Mouse (Mus musculus) mouse embryonic stem cell (cell line): Measurements from ENCODE around the gene Catsper1.
"Not testable (repeated sequence)": the region's sequence is repeated elsewhere in the genome, so short reads cannot be mapped to it uniquely, and the experiment has no call there.

Experiments used
- in situ Hi-C, 2 experiments: fragments of 300-500 bp; cut with MboI; formaldehyde crosslinking; loops; 1 replicate in 1 of 2; 3 replicates in 1 of 2; pipeline ENCODE4 v1.14.3; 2019 to 2020; ENCODE audit warnings: low sequenced_read_pairs in 2 of 2, low pct_unique_long_range_greater_than_20kb in 1 of 2, mixed read lengths in 1 of 2; ENCODE audit not compliant: unreplicated experiment in 1 of 2

The Catsper1 gene

DNA sequence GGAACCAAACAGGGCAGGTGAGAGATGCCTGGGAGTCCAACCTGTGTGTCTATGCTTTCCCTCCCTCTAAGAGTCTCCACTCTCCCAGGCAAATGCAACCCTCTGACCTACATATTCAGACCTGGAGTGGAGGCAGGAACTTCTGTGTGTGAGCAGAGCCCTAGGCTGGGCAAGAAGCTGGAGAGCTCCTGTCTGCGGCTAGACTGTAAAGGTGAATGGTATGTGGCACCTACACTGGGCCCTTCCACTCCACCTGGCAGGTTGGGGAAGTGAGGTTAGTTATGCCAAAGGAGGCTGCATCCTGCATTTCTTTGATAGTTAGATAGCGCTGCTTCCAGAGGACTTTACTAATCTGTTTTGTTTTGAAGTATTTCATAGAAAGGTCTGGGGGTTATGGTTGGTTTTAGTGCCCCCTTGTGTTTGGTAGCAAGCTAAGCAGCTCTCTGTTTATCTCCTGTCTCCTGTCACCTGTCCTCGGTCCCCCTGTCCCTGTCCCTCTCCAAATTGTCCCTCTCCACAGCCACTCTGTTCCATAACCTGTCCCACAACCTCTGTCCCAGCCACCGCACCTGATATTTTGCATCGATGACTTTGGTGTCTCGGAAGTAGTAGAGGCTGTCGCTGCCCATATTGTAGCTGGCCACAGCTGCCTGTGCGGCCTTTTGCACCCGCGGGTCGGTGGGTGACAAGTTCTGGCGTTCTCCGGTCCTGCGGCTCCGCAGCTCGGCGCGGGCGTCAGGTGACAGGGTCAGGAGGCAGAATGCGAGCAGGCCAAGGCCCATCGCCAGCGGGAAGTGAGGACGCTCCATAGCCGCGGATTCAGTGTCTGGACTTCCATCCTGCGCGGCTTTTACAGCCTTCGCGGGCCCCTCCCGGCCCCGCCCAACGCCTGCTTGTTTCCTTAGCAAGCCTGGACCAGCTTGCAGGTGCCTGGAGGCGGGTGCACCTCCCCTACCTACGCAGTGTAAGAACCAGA lies 13.3 kb downstream of the Catsper1 start:
- in situ Hi-C loops: no loop called here

DNA sequence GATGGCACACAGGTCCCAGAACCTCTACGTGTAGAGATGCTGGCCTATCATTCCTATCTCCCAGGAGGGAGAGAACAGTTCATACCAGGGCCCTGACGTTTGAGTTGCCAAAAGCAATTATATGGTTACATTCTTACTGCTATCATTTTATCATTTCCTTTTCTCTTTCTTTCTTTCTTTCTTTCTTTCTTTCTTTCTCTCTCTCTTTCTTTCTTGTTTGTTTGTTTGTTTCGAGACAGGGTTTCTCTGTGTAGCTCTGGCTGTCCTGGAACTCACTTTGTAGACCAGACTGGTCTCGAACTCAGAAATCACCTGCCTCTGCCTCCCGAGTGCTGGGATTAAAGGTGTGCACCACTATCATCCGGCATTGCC lies 13.9 kb downstream of the Catsper1 start, which contains the start of gene Cst6:
Cst6 (minus strand) TSS at position 73 of the 372 bp plus-strand sequence.
- in situ Hi-C loops: not testable (repeated sequence)

DNA sequence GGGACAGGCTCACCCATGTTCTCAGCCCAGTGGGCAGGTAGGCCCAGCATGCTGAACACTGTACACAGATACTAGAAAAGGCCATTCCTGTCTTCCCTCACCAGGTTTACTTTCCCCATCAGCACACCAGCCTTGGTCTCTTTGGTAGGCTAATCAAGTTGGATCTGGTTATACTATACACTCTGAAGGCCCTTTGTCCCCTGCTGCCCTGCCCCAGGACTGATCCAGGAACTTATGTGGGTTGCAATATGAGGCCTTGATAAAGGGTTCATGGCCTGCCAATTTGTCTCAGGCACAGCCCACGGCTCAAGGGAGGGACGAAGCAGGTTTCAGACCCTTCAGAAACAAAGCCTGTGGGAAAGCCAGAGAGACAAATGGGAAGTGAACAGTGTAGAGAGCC lies 18.1 kb downstream of the Catsper1 start:
- in situ Hi-C loops: no loop called here

DNA sequence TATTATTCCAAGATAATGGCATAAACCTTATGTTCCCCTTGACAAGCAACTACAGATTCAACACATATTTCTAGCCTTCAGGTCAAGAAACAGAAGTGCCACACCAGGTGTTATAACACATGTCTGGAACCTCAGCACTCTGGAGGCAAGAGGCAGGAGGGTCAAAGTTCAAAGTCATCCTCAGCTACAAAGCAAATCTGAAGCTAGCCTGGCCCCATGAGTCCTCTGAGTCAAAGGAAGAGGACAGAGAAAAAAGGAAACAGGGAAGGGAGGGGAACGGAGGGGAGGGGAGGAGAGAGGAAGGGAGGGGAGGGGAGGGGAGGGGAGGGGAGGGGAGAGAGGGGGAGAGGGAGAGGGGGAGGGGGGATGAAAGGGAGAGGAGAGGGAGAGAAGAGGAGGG lies 20.5 kb downstream of the Catsper1 start:
- in situ Hi-C loops: no loop called here

DNA sequence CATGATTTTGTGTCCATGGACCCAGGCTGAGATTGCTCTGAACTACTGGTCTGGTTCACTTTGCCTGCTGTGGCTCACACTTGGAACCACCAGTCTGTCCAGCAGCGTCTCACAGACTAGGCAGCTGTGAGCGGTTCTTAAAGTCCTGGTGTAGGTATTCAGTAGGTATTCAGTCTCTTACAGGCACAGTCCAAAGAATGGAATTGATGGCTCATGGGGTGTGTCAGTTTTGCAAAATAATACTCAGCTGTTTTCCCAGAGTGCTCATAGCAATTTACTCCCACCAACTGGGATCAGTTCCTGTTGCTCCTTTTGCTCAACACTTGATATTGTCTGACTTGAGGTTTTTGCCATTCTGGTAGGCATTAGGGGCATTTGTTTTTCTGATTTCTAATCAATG lies 26.6 kb downstream of the Catsper1 start:
- in situ Hi-C loops: no loop called here

DNA sequence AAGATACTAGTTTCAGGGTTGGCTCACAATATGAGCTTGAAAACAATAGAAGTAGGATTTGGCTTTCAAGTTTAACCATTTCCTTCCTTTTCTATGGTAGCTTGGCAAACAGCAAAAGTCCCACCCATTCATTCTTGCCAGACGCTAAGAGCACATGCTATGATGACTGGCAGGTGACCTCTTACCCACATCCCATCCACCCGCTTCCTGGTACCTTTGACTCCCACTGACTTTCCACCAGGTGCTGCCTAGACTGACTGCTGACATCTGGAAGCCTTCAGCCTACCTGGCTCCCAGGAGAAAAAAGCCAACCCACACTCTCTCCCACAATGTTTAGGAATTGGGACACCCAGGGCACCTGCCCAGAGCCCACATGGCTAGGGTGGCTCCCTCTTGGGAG lies 28.6 kb downstream of the Catsper1 start:
- in situ Hi-C loops: no loop called here

DNA sequence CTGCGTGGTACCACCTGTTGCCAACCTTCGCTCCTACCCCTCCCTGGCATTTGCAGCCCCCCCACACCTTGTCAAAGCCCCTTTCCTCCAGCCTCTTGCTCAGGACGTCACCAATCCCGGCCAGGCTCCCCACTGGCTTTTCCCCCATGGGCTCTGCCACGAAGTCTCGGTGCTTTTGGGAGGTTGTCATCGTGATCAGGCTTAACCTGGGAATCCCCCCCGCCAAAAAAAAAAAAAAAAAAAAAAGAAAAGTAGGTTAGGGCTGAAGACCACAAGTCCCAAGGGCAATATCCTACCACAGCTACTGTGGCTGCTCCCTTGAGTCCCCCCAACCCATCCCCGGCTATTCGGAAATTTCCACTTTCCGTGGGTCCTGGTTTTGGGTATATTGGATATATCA lies 30.2 kb downstream of the Catsper1 start:
- in situ Hi-C loops: no loop called here

DNA sequence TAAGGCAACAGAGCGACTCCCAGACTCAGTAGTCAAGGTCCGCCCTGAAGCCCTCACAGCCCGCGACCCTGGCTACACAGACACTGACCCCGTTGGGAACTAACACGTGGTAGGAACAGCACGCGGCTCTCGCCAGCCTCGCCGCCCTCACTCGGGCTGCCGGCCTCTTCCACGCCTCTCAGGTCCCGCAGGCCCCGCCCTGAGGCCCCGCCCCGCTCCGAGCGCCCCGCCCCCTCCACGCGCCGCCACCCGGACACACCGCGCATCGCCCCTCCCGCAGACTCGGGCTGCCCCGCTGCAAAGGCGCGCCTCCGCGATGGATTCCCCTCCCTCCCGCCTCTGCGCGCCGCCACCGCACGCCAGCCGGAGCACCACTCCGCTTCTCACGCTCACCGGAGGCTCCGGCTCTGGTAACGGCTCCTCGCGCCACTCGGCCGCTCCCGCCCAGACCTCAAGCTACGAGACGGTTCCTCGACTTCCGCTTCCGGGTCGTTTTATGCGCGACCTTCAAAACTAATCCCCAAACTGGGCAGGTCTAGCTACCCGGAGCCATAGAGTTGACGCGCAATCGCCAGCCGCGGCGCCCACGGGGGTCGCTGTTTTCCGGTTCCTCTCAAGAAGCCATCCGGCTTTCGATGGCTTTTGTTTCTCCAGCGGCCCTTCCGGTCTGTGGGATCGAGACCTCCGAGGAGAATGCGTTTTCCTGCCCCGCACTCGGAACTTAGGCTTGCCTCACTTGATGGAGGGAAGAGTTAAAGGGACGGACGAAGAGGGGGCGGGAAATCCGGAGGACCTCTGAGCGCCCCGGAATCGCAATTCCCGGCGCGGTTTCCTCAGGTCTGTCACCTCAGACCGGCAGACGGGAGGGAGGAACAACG lies 30.9 kb downstream of the Catsper1 start, which contains the start of gene Eif1ad:
Eif1ad (plus strand) TSS at position 567 of the 878 bp plus-strand sequence.
- in situ Hi-C loops: no loop called here

DNA sequence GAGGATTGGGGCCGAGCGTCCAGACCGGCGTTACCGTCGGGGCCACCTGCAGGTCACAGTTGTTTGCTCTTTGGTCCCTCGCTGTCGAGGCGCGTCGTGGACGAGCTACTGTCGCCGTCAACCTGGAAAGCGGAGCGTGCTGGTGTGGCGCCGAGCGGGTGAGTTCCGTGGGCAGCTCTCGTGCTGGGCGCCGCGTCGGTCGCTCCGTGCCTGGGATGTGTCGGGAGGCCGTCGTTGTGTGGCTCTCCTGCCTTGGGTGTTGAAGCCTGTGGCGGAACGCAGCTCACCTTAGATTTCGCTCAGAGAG lies 31.5 kb downstream of the Catsper1 start, which contains the start of gene Banf1:
Banf1 (minus strand) TSS at position 116 of the 307 bp plus-strand sequence.
- in situ Hi-C loops: no loop called here

DNA sequence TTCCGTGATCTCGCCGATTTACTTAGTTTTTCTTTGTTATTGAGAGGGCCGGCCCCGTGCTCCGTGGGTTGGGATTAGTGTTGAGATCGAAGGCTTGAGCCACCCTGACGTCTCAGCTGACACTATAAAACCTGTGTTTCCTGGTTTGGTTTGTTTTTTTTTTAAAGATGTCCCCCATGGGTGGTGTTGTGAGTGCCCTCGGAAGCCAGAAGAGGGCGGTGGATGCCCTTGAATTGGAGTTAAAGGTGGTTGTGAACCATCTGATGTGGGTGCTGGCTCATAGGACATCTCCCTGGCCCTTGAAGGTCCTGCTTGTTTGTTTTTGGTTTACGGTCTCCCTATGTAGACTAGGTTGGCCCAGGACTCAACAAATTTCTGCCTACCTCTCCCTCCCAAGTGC lies 31.9 kb downstream of the Catsper1 start:
- in situ Hi-C loops: no loop called here

DNA sequence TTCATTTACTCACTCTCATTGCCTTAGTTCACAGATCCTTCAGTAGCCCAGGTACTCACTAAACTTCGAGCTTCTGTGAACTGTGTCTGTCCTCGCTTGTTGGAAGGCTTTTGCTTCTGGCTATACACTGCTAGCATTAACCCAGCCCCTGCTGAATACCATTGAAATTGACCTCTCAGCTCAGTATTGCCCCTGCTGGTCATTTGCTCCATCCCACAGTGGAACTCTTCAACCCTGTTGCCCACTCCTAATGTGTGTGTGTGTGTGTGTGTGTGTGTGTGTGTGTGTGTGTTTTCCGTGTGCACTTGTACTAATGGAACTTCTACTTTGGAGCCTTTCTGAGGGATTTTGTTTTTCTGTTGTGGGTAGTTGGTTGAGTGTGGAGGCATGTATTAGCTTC lies 35.4 kb downstream of the Catsper1 start:
- in situ Hi-C loops: no loop called here

DNA sequence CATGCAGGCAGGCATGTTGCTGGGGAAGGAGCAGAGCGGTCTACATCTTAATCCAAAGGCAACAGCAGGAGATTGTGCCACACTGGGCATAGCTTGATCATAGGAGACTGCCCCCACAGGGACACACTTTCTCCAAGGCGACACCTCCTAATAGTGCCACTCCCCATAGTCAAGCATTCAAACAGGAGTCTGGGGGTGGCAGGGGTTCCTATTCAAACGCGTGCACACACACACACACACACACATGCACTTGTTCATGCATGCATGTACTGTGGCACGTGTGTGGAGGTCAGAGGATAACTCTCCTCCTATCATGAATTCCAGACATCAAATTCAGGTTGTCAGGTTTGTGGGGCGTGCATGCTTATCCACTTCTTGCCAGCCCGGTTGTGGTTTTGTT lies 37.2 kb downstream of the Catsper1 start:
- in situ Hi-C loops: no loop called here

DNA sequence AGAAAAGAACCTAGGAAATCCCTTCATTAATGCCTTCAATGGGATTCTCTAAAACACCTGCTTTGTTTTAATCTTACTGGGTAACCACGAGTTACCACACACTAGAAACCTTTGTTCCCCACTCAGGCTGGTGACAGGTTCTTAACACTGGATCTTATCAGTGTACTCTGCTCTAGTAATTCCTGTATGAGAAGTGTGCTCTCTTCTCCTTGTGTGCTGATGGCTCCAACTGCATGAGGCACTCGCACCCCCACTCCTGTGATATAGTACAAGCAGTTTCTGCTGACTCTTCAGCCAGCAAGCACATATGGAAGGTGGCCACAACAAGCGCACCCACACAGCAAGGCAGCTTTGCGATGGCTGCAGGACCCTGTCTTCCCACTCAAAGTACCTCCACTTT lies 38.6 kb downstream of the Catsper1 start:
- in situ Hi-C loops: no loop called here

DNA sequence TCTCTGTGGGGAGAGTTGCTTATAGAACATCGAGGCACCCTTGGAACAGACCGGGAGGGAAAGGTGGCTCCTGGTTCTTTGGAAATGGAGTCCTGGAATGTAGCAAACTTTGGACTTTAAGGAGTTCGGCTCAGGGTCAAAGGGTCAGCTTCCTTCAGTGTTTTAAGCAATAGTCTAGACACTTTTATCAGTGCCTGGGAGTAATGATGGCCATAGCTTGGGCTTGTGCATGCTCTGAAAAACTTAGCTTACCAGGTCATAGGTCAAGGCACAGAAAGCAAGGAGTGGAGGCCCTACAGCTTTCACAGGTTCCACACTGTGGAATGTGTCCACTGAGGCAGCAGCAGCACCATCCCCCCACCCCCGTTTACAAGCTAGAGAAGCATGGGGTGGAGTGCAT lies 39.2 kb downstream of the Catsper1 start:
- in situ Hi-C loops: no loop called here

DNA sequence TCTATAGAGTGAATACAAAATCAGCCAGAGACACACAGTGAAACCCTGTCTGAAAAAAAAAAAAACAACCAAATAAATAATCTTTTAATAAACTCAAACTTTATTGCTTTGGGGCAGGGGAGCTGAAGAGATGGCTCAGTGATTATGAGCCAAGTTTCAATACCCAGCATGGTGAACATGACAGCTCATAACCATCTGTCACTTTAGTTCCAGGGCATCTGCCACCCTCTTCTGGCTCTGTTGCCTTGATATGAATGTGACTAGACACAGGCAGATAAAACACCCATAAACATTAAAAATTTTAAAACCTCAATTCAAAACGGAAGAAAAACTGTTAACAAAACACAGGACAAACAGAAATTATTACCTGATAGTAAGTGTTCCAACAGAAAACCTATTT lies 41.9 kb downstream of the Catsper1 start:
- in situ Hi-C loops: no loop called here

DNA sequence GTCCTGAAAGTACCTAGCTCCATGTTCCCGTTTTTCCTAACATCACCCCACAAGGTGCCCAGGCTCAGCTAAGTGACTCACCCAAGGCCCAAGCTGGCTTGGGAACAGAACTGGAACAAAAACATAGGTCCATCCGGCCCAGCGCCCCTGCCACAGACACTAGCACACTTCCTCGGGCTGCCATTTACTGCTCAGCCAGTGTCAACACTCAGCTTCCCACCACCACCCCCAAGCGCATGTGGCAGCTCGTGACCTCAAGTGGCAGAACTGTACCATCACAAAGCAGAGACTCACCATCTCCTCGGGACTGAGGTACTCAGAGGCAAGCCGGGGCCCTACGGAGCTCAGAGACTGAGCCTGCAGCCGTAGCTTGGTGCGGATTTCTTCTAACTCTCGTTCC lies 47.8 kb downstream of the Catsper1 start:
- in situ Hi-C loops: no loop called here

DNA sequence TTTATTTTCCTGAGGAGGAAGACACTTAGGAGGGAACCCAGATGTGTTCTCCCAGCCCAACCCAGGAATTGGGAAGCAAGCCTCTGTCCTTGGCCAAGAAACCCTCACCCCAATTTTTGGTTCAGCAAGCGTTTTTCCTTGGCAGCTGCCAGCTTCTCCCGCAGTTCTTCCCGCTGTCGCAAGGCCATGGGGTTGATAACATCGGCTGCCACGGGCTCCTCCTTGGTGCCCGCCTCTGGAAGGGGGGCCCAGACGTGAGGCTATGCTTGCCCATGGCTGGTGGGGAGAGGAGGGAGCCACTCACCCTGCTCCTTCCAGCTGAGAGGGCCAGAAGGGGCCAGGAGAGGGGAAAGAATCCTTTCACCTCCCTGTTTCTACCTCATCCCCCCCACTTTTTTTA lies 49.2 kb downstream of the Catsper1 start:
- in situ Hi-C loops: no loop called here

DNA sequence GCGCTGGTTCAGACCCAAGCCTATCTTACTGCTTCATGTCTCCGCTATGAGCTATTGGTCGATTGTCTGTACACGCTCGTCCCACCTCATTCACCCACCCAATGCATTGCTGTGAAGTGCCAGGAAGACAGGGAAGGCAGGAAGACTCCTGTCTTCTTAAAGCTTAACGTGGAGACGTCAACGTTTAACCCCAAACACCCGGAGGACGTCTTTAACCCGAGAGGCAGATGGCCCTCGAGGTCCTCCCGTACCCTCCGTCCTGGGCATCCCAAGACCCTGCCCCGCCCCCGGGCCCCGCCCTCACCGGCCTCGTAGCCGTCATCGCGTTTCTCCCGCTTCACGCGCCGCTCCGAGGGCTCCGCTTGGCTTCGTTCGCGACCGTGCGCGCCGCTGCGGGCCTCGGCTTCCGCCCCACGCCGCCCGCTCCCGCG lies 52.5 kb downstream of the Catsper1 start:
- in situ Hi-C loops: no loop called here

DNA sequence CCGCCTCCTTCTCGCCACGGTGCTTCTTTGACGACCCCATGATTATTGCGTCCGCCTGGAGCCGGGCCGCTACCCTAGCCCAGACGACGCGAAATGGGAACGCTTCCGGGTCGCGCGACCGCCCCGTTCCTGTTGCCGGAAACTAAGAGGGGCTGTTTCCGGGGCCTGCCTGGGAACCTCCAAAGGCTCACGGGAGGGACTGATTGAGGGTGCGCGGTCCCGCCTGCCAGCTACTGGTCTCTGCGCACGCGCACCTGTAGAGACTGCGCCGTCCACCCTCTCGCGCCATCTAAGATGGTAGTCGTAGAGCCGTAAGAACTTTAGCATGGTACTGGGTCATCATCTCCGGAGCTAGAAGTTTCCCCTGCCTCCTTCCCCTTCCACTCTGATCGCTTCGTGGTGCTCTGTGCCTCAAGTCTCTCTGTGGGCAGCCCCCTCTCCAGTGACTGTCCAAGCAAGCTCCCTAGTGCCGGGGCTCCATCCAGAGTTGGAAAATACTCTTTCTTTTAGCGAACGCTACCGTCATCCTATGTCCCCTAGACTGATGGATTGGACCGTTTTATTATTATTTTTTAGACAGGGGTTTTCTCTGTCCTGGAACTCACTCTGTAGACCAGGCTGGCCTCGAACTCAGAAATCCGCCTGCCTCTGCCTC lies 53.2 kb downstream of the Catsper1 start, which contains the start of gene Sart1:
Sart1 (minus strand) TSS at position 116 of the 655 bp plus-strand sequence.
- in situ Hi-C loops: no loop called here
